Mouse (Mus musculus): ENCODE data around the gene Ccr10. TPM values are rescaled to one million over a fixed set of nuclear protein-coding genes. Genes with fewer than 3 reads are reported as not detected.

The Ccr10 gene
- polyA plus RNA-seq, 1 experiment from 2014 or later, result 0.24 TPM

Small RNAs within 50 kb of the gene (microRNA-seq; reads per million reads assigned to microRNA genes)
- not detected for gene Gm27626

Other genes with a start within 250 kb of the Ccr10 start
- gene Stat3, start 235.9 kb downstream of the Ccr10 start, polyA plus RNA-seq (2015; fragmentation: Nextera tagmentation; extraction: Ambion mirVana), result 47.7 and 55.1 TPM in 2 replicates
- 313 and 331 TPM in 2 replicates for gene Cavin1, start 204.6 kb downstream of the Ccr10 start, polyA plus RNA-seq (2015; fragmentation: Nextera tagmentation; extraction: Ambion mirVana)
- gene Atp6v0a1, start 166.0 kb downstream of the Ccr10 start, polyA plus RNA-seq (2015; fragmentation: Nextera tagmentation; extraction: Ambion mirVana), result 44.8 and 45.5 TPM in 2 replicates
- gene Naglu, start 105.4 kb downstream of the Ccr10 start, polyA plus RNA-seq (2015; fragmentation: Nextera tagmentation; extraction: Ambion mirVana), result 16.0 and 17.1 TPM in 2 replicates
- gene Hsd17b1, start 97.0 kb downstream of the Ccr10 start, polyA plus RNA-seq (2015; fragmentation: Nextera tagmentation; extraction: Ambion mirVana), result 0.08 TPM in 1 of 2 replicates, not detected in the other
- gene Coasy, start 92.9 kb downstream of the Ccr10 start, polyA plus RNA-seq (2015; fragmentation: Nextera tagmentation; extraction: Ambion mirVana), result 26.4 and 26.8 TPM in 2 replicates
- 42.3 and 42.4 TPM in 2 replicates for gene Mlx, start 88.2 kb downstream of the Ccr10 start, polyA plus RNA-seq (2015; fragmentation: Nextera tagmentation; extraction: Ambion mirVana)
- 10.6 and 11.8 TPM in 2 replicates for gene Psmc3ip, start 80.0 kb downstream of the Ccr10 start, polyA plus RNA-seq (2015; fragmentation: Nextera tagmentation; extraction: Ambion mirVana)
- gene Retreg3, start 55.5 kb downstream of the Ccr10 start, polyA plus RNA-seq (2015; fragmentation: Nextera tagmentation; extraction: Ambion mirVana), result 16.1 and 17.9 TPM in 2 replicates
- gene Tubg1, start 55.5 kb downstream of the Ccr10 start, polyA plus RNA-seq (2015; fragmentation: Nextera tagmentation; extraction: Ambion mirVana), result 29.7 and 29.8 TPM in 2 replicates
- gene Tubg2, start 19.5 kb downstream of the Ccr10 start, polyA plus RNA-seq (2015; fragmentation: Nextera tagmentation; extraction: Ambion mirVana), result 3.0 and 3.1 TPM in 2 replicates
- gene Cntnap1, start 4.9 kb downstream of the Ccr10 start, polyA plus RNA-seq (2015; fragmentation: Nextera tagmentation; extraction: Ambion mirVana), result 0.52 and 0.94 TPM in 2 replicates
- gene Plekhh3, start 4.1 kb downstream of the Ccr10 start, polyA plus RNA-seq (2015; fragmentation: Nextera tagmentation; extraction: Ambion mirVana), result 23.8 and 25.6 TPM in 2 replicates
- gene Ezh1, start 51.0 kb upstream of the Ccr10 start, polyA plus RNA-seq (2015; fragmentation: Nextera tagmentation; extraction: Ambion mirVana), result 8.1 and 9.4 TPM in 2 replicates
- 62.3 and 64.9 TPM in 2 replicates for gene Ramp2, start 70.6 kb upstream of the Ccr10 start, polyA plus RNA-seq (2015; fragmentation: Nextera tagmentation; extraction: Ambion mirVana)
- 141 and 157 TPM in 2 replicates for gene Vps25, start 78.3 kb upstream of the Ccr10 start, polyA plus RNA-seq (2015; fragmentation: Nextera tagmentation; extraction: Ambion mirVana)
- gene Wnk4, start 85.1 kb upstream of the Ccr10 start, polyA plus RNA-seq (2015; fragmentation: Nextera tagmentation; extraction: Ambion mirVana), result 15.9 and 18.4 TPM in 2 replicates
- gene Cntd1, start 103.6 kb upstream of the Ccr10 start, polyA plus RNA-seq (2015; fragmentation: Nextera tagmentation; extraction: Ambion mirVana), result 0.30 and 0.33 TPM in 2 replicates
- gene Coa3, start 103.7 kb upstream of the Ccr10 start, polyA plus RNA-seq (2015; fragmentation: Nextera tagmentation; extraction: Ambion mirVana), result 175 and 180 TPM in 2 replicates
- gene Becn1, start 126.8 kb upstream of the Ccr10 start, polyA plus RNA-seq (2015; fragmentation: Nextera tagmentation; extraction: Ambion mirVana), result 102 and 110 TPM in 2 replicates
- gene Psme3, start 140.8 kb upstream of the Ccr10 start, polyA plus RNA-seq (2015; fragmentation: Nextera tagmentation; extraction: Ambion mirVana), result 64.2 and 66.9 TPM in 2 replicates
- gene Aoc2, start 149.6 kb upstream of the Ccr10 start, polyA plus RNA-seq (2015; fragmentation: Nextera tagmentation; extraction: Ambion mirVana), result 0.39 and 0.41 TPM in 2 replicates
- 5.1 TPM in 2 replicates for gene Aoc3, start 155.2 kb upstream of the Ccr10 start, polyA plus RNA-seq (2015; fragmentation: Nextera tagmentation; extraction: Ambion mirVana)
- 0.27 and 0.35 TPM in 2 replicates for gene G6pc, start 192.1 kb upstream of the Ccr10 start, polyA plus RNA-seq (2015; fragmentation: Nextera tagmentation; extraction: Ambion mirVana)
- gene Aarsd1, start 242.2 kb upstream of the Ccr10 start, polyA plus RNA-seq (2015; fragmentation: Nextera tagmentation; extraction: Ambion mirVana), result 29.8 and 30.0 TPM in 2 replicates
- gene Gm27029, start 249.4 kb upstream of the Ccr10 start, polyA plus RNA-seq (2015; fragmentation: Nextera tagmentation; extraction: Ambion mirVana), result 3.1 TPM in 2 replicates
- 11.3 and 11.5 TPM in 2 replicates for gene Rundc1, start 249.6 kb upstream of the Ccr10 start, polyA plus RNA-seq (2015; fragmentation: Nextera tagmentation; extraction: Ambion mirVana)
- 11.1 and 13.4 TPM in 2 replicates for gene Ptges3l, start 249.9 kb upstream of the Ccr10 start, polyA plus RNA-seq (2015; fragmentation: Nextera tagmentation; extraction: Ambion mirVana)